21 mouse cellular contexts compared by ENCODE assay signal in the genomic region with DNA sequence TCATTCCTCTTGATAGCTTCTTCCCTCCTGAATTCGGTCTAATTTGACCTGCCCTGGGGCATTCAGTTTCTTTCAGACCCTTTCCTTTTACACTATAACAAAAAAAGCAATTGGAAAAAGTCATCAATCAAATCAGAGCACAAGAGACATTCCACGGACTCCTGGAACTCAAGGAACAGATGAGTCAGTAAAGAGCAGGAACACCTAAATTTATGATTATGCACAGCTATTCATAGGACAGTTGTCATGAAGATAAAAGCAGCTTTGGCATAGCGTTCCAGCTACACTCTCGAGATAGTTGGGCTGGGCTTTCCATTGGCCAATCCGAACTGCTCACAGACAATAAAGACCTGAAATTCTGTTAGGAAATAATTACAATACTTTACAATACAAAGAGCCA.
DNase-seq lines count a peak whose midpoint lies in the region; ATAC-seq and TF ChIP-seq lines count a peak whose summit lies in the region.
"Had no signal": no experiment of that assay in that cellular context is flagged by ENCODE, and none has a peak within 500 bp of the region (broad histone marks: within the 10 kb centered on the region; RNA-seq: fewer than 3 reads in every experiment).

No protein-coding gene starts in this region.

- H3K27me3 ChIP-seq in thymus, adult 2 months (ENCODE audit: control insufficient read depth, insufficient read depth, low read length), result no peaks in the 10 kb centered on the region
- H3K27me3 ChIP-seq: forebrain, embryonic 13.5 days; hindbrain, embryonic 12.5 days had no signal

- H3K4me3 ChIP-seq in thymus, adult 2 months (ENCODE audit: control insufficient read depth, insufficient read depth, low read length), result no peak overlapping the region
- H3K4me3 ChIP-seq: embryonic facial prominence, embryonic 10.5 days; forebrain, embryonic 13.5 days; heart, embryonic 10.5 days; hindbrain, embryonic 12.5 days had no signal

- no peak for TF ChIP-seq POLR2A in thymus, adult 2 months (IDR thresholded peaks at IDR 0.05; ENCODE audit: control insufficient read depth, extremely low read depth, insufficient read depth, low read length, poor library complexity)

- peak; percentile 5 for DNase-seq in adrenal gland, adult 2 months
- no peak for DNase-seq in adrenal gland, postnatal 14 days
- no peak for DNase-seq in frontal cortex, postnatal 36 days (ENCODE audit: low spot score in 2 of 2)
- DNase-seq in ZHBTc4 (ENCODE audit: low read depth, low spot score), result peak; percentile 12
- DNase-seq in thymus, adult 2 months, result no peak
- no peak for DNase-seq in heart, adult 18-20 months
- DNase-seq: cerebellum, adult 2 months; cerebellum, postnatal 10 days; forebrain, postnatal 0 days; gastrocnemius, postnatal 36 days; heart, adult 11 months; heart, postnatal 10 days; heart, postnatal 4 days had no signal

- H3K27ac ChIP-seq in thymus, adult 2 months (ENCODE audit: control insufficient read depth, insufficient read depth, low read length), result no peak overlapping the region
- H3K27ac ChIP-seq: embryonic facial prominence, embryonic 10.5 days; forebrain, embryonic 13.5 days; heart, embryonic 10.5 days; hindbrain, embryonic 12.5 days had no signal

- no peaks in the 10 kb centered on the region for H3K36me3 ChIP-seq in thymus, adult 2 months (ENCODE audit: control insufficient read depth, insufficient read depth, low read length)
- H3K36me3 ChIP-seq: embryonic facial prominence, embryonic 10.5 days; heart, embryonic 10.5 days; hindbrain, embryonic 12.5 days had no signal

- WGBS in thymus, adult 2 months, result 86% methylated on average over 5 of the region's 5 CpGs

- ATAC-seq in frontal cortex, adult (ENCODE audit: low TSS enrichment), result peak; percentile 98
- ATAC-seq: forebrain, embryonic 13.5 days; forebrain, postnatal 0 days; hindbrain, embryonic 16.5 days; inflammation-experienced regulatory T-cells, adult 6 months; intestine, postnatal 0 days had no signal

- TF ChIP-seq CTCF in thymus, adult 2 months (IDR thresholded peaks at IDR 0.05; ENCODE audit: borderline replicate concordance, control insufficient read depth, extremely low read depth, insufficient read depth, low read length, poor library complexity), result no peak

- H3K4me1 ChIP-seq in thymus, adult 2 months (replicated peaks; ENCODE audit: control insufficient read depth, insufficient read depth, low read length), result no peaks in the 10 kb centered on the region
- H3K4me1 ChIP-seq: embryonic facial prominence, embryonic 10.5 days; forebrain, embryonic 13.5 days; heart, embryonic 10.5 days; hindbrain, embryonic 12.5 days had no signal

Comparison
In these comparisons a context has a peak if more than half of its experiments do, and no peak if none do; other contexts are left out.
1. DNase-seq: peak in adrenal gland, adult 2 months (single experiment) and ZHBTc4 (single experiment); none in adrenal gland, postnatal 14 days (single experiment), frontal cortex, postnatal 36 days (0 of 2), thymus, adult 2 months (single experiment) and heart, adult 18-20 months (0 of 2).